Mouse (Mus musculus) c-Kit-positive CD71-positive TER-119-positive erythroid progenitor cells, embryonic 14.5 days (primary cell): ENCODE measurements around the gene Rreb1.

Source experiments
- DNase-seq: peaks from one replicate; pipeline ENCODE4 v3.0.0-alpha.2; 2013; ENCODE audit warnings: low spot score

Rreb1 gene

DNA sequence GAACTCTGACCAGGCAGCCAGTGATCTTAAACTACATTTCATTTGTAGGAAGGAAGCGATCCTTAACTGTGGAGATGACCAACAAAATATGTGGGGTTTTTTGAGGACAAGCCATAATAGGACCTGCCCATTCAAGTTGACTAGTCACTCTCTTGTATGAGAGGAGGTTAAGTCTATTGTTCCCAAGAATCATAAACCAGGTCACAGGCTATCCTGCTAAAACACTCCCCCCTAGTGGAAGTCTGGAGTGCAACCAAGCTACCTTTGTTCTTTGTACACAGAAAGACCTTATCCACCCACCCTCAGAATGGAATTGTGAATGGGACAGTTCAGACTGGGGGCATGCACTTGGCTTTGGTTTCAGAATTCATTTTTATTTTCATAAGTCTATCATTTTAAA lies 166.1 kb downstream of the Rreb1 start:
- peak; percentile 36 for DNase-seq

DNA sequence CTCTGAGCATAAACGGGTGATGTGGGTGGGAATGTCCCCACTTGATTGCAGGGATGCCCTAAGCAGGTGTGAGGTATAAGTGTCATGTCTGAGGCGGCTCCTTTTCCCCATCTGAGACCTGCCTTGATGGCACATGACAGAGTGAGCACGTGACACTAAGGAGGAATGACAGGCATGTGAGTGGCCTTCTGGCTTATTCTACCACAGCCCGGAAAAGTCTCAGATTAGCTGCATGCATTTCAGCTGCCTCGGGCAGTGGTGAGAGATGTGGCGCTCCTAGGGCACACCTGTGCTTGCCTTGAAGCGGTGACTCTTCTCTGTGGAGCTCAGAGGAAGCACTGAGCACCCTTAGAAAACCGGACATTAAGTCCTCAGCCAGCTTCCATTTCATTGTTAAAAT lies 167.2 kb downstream of the Rreb1 start:
- no peak for DNase-seq

DNA sequence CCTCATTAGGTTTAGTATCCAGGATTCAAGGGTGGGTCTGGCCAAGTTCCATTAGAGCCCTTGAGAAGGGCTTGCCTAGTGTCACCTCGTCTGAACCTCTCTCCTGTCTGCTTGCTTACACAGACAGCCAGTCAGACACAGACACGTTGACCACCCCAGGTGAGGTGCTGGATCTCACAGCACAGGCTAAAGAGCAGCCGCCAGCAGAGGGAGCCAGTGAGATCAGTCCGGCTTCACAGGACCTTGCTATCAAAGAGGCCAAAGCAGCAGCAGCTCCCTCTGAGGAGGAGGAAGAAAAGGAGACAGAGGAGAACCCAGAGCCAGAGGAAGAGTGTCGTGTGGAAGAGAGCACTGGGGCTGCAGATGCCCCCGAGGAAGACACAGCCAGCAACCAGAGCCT lies 168.5 kb downstream of the Rreb1 start:
- peak; percentile 73 for DNase-seq

DNA sequence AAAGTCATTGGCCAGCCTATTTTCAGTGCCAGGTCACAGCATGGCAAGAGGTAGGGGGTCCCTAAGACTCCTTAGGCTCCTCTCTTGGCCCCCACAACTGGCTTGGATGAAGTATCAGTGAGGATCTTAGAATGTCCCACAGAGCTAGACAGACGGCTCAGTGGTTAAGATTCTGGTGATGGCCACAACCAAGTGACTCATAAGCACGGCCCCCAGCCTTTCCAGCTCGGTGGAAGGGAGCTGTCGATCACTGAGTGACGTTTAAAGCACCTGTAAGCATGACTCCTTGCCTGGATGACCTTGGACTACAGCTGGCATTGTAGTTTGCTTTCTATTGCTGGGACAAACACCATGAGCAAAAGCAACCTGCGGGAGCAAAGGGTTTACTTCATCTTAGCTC lies 174.8 kb downstream of the Rreb1 start:
- no peak for DNase-seq

DNA sequence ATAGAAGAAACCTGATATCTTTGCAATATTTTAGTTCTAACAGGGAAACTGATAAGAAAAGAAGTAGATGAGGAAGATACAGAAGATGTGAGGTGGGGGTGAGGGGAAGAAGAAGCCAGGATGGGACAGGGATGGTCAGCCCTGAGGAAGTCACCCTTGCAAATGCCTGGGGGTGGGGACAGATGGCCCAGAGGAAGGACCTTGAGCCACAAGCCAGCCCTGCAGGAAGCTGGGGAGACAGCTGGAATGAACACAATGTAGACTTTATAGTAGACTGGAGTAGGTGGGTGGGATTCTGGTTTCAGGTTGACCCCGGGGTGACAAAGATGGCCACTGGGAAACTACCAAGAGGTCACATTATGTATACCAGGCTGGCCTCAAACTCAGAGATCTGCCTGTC lies 176.1 kb downstream of the Rreb1 start:
- no peak for DNase-seq

DNA sequence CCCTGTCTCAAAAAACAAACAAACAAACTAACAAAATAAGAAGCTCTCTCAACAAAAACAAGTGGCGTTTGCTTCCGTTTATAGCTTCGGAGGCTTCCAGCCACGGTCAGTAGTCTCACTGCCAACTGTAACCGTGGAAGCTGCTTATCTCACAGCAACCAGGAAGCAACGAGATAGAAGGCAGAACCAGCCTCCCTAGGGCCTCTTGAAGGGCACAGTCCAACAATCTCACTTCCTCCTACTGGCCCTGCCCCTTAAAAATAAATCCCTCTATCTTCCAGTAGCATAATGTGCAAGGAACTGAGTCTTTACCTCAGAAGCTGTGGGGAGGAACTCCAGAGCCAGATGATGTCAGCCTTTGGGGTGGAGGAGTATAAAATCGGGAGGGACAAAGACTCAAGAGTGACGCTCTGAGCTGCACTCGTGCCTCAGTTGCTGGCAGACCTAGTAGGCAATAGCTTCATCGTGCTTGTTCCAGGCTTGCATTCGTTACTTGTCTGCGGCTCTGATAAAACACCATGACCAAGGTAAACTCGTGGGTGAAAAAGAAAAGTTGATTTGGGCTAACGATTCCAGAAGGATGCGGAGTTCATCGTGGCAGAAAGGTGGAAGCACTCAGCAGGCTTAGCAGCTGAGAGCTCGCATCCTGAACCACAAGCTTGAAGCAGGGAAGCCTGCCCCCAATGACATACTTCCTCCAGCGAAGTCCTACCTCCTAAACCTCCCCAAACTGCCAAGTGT lies 180.5 kb downstream of the Rreb1 start:
- DNase-seq, result peak; percentile 68

DNA sequence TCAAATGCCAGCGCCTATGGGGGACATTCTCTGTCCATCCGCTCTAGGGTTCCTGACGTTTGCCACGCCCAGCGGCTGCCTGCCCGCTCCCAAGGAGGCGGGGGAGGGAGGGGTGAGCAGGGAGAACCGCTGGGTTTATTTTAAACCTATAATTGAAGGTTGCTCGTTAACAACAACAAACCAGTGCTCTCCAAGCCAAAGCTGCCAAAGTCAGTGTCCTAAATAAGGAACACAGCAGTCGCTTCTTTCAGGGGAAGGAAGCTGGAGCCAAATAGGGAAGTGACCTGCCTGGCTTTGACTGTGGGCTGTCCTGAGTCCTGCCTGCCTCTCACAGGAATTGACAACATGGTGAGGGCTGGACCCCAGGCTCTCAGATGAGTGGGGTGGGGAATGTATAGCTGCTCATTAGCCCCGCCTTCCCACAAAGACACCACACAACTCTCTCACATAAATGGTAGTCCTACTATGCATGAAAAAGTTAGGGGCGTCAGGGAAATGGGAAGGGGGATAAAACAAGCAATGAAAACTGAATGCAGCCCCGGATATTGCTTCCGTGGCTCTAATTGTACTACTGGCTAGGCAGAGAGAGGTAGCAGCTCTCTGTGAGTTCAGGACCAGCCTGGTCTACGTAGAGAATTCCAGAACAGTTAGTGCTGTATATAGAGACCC lies 181.2 kb downstream of the Rreb1 start:
- DNase-seq, result no peak

DNA sequence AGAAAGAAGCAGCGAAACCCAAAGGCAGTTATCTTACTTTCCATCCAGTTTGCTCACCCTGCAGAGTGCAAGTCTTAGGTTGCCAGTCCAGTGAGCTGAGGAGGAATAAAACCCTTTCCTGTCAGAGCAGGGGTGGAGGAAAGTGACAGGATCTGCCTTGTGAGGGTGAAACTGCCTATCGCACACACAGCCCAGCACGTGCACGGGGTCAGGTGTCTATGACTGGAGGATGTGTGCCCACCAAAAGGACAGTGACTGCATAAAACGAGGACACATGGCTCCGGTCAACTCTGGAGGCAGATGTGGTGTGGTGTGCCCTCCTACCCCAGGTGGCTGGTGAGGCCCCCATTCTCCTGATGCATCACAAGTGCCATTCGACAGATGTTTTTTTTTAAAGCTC lies 181.7 kb downstream of the Rreb1 start:
- no peak for DNase-seq

DNA sequence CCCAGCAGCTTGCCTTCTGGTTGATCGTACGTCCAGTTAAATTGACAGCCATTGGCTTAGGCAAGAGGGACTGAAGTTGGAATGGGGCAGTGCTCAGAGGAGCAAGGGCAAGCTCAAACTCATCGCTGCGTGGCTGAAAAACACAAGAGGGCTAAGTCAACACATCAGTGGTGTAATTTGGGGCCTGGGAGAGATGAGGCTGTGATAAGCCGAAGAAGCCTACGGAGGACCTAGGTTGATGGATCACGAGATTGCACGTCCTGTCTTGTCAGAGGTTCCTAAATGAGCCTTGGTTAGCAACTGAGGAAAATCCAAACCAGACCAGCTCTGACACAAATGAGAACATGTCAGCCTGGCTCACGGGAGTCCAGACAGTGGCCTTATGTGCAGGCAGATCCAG lies 184.3 kb downstream of the Rreb1 start:
- no peak for DNase-seq

DNA sequence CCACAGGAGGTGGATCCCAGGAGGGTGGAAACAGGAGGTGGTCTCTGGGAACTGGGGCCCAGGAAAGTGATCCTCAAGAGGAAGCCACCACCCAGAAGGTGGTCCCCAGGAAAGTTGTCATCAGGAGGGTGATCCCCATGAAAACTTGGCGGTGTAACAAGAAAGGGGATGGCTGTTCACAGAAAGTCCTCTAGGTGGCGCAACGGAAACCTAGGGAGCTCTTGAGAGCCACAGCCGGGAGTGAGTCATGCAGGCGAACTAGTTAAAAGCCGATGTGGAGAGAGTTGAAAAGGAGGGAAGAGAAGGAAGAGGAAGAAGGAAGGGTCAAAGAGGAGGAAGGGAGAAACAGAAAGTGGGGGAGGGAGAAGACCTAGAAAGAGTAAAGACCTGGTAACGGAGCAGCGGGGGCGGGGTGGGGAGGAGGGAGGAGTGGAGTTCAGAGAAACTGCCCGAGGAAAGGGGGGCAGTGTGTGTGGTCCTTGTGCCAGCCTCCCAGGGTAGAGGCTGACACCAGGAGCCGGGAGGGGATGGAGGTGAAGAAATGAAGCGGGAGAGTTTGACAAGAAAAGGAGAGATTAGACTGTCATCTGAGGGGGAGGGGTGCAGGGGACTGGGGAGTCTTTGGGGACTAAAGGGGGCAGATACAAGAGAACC lies 185.3 kb downstream of the Rreb1 start:
- DNase-seq, result peak; percentile 90

DNA sequence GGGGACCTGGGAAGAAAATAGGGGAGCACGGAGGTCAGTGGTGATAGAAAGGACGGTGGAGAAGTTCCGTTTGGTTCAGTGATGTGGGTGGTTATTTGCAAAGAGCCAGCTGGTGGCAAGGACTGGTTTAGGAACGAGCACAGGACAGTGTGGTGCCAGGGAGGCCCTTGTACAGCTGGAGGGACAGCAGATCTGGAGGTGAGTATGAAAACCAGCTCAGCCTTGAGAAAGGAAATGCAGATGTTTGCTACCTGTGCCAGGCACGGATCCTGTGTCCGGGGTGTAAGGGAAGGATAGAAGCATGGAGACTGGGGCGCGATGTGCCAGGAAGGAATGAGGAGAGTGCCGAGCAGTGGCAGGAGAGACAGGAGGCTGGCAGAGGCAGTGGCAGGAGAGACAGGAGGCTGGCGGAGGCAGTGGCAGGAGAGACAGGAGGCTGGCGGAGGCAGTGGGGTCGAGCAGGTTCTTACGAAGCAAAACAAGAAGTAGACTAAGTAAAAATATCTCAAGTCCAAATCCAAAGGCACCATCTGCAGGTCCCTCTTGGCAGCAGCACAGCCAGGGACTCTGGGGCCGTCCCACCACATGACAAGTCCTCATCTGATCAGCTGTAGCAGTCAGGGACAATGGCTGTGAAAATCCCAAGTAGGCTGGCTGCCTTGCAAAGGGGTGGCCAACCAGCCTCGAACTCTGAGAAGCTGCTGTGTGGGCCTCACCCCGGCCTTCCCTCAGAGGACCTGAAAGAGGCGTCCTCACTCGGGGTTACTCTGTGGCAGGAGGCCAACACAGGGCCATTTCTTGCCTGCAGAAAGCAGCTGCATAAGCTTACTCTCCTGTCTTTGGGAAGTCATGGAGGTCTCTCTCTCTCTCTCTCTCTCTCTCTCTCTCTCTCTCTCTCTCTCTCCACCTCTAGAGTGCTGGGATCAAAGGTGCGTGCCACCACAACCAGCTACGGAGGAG lies 186.2 kb downstream of the Rreb1 start:
- peak; percentile 34 for DNase-seq

DNA sequence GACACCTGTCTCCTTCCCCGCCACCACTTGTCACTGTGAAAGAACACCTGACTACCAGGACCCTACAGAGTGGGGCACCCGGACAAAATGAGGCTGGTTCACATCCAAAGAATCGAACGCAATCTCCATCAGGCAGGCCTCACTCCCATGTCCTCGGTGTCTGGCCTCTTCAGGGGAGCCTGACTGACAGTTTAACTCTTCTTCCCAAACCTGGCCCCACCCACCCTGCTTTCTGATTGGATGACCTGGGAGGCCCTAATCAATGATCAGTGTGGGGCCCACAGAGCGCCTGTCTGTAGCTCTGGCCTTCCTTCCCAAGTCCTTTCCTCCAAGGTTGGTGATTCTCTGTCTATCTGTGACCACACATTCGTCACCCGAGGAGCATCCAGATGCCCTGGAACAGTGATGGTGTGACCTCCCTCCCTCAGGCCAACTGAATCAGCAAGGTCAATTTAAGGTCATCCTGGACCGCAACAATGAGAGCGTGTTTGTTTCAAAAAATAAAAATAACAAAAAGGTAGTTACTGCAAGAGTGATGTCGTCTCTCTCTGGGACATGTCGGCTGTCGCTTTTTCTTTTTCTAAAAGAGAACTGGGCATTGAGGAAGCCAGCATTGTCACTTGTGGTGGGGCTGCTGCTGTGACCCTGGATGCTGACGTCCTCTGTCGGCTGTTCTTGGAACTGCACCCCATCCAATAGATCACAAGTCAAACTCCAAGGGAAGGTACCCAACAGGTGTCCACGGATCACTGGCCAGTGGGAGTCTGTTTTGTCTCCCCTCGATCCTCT lies 187.1 kb downstream of the Rreb1 start:
- DNase-seq, result peak; percentile 93

DNA sequence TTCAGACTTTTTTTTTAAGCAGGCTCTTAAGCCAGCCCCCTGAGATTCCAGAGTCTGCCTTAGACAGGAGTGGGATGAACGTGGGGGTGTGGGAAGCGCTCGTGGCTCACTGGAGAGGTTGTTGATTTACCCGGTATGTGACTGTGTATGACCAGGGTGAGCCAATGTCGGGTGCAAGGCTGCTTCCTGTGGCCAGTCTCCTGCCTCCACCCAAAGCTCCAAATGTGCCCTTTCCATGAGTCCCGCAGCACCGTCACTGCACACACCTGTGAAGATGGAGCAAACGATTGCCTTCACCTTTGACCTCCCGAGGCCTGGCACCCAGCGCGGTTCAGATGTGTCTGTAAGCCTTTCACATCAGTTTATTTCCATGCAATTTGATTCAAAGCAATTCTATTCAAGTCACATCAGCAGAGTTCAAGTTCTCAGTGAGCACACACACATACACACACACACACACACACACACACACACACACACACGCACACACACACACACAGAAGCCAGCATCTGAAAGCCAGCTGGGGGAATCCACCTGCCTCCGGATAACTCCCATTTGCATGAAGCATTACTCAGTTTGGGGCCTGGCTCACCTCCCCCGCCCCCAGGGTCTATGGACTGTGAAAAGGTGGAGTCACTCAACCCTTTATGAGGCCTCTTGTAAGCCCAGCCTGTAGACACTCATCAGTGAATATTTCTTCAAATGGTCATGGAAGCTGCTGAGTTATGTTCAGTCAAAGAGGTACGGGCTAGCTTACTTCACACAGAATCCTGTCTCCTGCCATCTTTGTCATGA lies 188.3 kb downstream of the Rreb1 start:
- DNase-seq, result no peak

DNA sequence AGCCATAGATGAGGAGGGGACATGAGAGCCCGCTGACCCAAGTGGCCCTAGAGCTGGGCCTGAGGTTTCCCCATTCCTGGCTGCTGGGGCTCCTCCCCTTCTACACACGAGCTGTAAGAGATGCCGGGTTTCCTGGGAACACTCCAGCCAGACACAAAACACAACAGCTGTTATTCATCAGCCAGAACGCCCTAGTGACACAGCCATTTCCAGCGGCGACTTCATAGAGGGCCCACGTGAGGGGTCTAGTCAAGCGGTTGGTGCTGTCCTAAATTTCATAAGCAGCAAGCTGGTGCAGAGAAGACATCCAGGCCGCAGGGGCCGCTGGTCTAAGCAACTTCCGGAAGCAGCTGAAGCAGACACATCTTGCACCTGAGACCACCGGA lies 188.8 kb downstream of the Rreb1 start:
- no peak for DNase-seq

DNA sequence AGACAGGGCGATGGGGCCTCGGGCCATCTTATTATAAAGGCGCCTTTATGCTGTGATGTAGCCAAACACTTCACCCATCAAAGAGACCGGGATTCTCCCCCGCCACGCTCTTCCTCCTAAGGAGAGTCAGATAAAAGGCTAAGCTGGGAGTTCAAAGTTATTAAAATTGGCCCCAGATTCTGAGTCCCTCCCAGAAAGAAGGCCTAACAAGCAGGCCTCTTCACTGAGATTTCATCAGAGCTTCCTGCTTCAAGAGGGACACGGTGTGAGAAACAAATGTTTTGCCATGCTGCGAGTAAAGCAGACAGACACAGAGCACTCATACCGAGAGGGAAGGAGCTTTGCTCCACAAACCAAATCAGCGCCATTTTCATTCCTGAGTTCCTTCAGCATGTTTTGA lies 189.4 kb downstream of the Rreb1 start:
- DNase-seq, result no peak

DNA sequence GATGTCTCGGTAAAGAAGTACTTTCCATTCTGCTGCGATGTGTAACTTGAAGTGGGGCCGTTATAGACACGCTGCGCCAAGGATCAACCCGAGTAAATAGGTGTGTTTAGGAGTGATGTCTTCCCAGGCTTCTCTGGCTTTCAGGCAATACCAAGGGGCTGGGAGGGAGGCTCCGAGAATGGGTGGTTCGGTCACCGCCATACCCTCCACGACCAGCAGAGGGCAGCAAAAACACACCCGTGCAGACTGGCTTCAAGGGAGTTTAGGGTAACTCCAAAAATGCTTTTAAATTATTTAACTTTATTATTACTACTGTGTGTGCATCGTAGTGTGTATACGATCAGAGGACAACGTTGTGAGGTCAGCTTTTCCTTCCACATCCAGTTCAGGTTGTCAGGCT lies 191.1 kb downstream of the Rreb1 start:
- peak; percentile 75 for DNase-seq

DNA sequence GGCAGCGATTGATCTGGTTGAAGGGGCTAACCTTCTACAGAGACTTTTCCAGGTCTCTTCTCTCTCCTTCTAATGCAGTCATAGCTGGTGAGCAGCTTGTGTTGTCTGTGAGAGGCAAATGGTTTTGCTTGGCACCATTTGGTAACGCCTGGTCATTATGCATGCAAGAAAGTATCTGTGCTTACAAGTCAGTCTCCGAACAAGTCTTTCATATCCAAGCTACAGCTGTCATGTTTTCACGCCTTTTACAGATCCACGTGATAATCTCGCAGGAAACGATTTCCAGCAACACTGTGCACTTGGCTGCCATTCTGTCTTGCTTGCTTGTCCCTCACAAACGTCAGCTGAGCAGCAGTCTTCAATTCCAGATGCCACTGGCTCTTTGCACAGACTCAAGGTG lies 191.8 kb downstream of the Rreb1 start:
- DNase-seq, result no peak

DNA sequence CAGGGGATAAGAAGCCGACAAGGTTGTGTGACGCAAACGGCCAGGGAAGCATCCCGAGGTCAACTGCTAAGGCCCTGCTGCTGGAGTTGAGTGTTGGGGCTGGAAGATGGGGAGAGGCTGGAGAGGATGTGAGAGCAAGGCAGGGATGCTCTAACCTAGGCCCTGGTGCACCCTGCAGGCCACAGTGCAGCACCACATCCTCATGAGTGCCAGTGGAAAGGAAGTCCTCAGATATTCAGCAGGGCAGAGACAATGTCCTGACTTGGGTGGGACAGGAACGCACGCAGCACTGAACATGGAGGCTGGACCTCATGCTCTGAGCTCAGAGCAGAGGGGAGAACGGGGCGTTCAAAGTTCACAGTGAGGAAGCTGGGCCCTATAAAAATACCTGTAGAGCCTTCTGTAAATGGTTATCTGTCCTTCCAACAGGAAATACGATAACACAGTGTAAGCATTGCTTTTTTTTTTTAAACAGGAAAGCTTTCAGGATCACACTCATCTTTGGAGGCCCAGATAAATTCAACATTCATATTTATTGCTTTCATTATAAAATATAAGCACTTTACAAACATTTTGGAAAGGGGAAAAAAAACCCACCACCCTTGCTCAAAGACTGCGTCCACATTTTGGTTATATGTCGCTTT lies 192.8 kb downstream of the Rreb1 start:
- no peak for DNase-seq

DNA sequence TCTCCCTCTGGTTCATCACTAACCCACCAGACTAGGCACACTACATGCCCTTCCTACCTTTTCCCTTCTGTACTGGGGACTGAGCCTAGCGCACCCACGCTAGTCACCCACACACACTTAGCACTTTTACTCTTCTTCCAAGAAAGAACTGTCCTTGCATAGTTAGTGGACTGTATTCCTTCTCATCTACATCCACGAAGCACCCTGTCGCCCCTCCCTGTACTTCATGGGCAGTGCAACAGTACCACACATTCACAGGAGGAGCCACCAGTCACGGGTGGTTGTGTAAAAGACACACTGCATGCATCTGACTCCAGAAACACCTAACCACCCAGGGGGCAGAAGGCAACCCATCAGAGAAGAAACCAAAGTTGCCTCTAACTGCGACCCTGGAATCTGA lies 195.8 kb downstream of the Rreb1 start:
- DNase-seq, result no peak

DNA sequence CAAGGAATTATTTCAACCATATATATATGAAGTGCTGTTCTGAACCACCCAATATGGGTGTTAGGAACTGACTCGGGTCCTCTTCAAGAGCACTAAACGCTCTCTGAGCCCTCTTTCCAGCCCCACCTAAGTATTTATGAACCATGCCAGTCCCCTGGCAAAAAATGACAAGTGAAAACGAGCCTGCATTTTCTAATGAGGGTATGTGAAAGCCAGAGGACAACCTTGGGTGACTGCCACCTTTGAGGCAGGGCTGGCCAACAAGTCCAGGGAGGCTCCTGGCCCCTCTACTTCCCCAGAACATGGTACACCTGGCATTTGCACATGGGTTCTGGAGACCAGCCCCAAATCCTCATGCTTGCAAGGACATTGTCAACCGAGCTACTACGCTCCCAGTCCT lies 196.5 kb downstream of the Rreb1 start:
- no peak for DNase-seq
